Mouse (Mus musculus) layer of hippocampus, adult 2 months (tissue): ENCODE data around the gene Ucp3. TPM values are rescaled to one million over a fixed set of nuclear protein-coding genes. Genes with fewer than 3 reads are reported as not detected.

Experiments
- DNase-seq, 2 experiments: peaks; one replicate each; pipeline ENCODE4 v3.0.0; 2022; ENCODE audit warnings: low spot score in 2 of 2
- H3K27ac ChIP-seq: fragments of 200-600 bp; 2 replicates; pipeline ENCODE4 v1.8.1; 2022
- H3K4me3 ChIP-seq: fragments of 200-600 bp; 2 replicates; pipeline ENCODE4 v1.8.1; 2022; ENCODE audit warnings: mild to moderate bottlenecking
- CTCF ChIP-seq: fragments of 200-600 bp; conservative IDR thresholded peaks from 2 replicates; pipeline ENCODE4 v1.8.1; 2022; ENCODE audit warnings: antibody characterized with exemption, mild to moderate bottlenecking, moderate library complexity
- total RNA-seq, 2 experiments: library from RNA; stranded (reverse); gene quantifications; 2 replicates each; pipeline ENCODE4 v1.2.3; 2021

Ucp3 gene
- total RNA-seq, 2 experiments from 2014 or later: 3.0 to 3.6 TPM

DNA sequence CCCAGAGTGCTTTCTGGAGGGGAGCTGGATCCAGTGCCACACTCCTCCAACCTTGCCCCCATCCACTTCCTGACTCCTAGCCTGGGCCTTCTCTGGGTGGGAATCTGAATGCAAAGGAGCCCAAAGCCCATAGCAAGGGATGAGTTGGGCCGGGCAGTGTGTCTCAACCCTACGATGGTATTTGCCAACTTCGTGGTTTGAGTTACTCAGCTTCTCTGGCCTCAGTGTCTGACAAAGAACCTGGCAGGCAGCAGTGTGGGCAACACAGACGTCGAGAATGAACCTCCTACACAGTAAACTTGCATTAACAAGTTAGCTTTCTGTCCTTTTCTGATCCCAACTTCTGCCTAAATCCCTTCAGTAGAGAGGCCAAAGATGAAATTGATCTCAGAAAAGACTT lies 11.7 kb downstream of the Ucp3 start:
- no peak for TF ChIP-seq CTCF
- no peak for DNase-seq
- H3K27ac ChIP-seq: no peak overlapping the region
- no peak overlapping the region for H3K4me3 ChIP-seq

DNA sequence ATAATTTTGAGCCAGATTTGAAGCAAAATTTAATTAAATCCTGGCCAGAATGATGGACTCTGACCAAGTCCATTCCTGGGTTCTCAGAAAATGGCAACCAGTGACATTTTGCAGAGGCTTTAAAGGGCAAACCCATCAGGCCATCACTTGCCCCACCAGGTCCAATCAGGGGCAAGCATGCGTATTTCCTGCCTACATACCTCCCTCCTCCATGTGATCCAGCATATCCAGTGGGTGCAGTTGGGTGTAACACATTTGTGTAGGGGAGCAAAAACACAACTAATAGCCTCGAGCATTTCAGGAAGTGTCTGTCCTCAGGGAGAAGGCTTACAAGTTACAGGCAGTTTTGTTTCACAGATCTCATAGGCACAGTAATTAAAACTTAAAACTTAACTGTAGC lies 14.5 kb downstream of the Ucp3 start:
- DNase-seq: no peak
- TF ChIP-seq CTCF: no peak
- H3K4me3 ChIP-seq: no peak overlapping the region
- no peak overlapping the region for H3K27ac ChIP-seq

DNA sequence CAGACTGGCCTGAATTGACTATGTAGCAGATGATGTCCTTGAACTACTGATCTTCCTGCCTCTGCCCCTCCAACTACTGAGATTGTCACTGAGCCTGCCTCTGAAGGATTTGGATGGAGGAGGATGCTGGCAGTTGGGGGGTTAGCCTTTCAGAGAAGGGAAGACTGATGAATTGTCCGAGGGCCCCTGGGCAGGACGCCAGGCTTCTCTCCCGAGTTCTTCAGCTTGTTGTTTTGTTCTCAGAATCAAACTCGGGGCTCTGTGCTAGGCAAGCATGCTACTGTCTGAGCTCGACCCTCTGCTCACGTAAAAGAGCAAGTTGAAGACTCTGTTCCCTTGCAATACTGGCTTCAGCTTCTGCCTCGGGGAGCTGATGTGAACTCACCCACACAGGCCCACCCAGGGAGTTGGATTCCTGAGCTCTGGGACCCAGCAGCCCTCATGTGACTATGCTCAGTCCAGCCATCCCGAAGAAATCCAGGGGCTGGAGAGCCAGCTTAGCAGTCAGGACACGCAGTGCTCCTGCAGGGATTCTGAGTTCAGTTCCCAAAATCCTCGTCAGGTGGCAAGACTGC lies 15.8 kb downstream of the Ucp3 start:
- Histone ChIP-seq H3K27ac (no peak overlapping the region), H3K4me3 (no peak overlapping the region)
- TF ChIP-seq CTCF: no peak
- no peak for DNase-seq

DNA sequence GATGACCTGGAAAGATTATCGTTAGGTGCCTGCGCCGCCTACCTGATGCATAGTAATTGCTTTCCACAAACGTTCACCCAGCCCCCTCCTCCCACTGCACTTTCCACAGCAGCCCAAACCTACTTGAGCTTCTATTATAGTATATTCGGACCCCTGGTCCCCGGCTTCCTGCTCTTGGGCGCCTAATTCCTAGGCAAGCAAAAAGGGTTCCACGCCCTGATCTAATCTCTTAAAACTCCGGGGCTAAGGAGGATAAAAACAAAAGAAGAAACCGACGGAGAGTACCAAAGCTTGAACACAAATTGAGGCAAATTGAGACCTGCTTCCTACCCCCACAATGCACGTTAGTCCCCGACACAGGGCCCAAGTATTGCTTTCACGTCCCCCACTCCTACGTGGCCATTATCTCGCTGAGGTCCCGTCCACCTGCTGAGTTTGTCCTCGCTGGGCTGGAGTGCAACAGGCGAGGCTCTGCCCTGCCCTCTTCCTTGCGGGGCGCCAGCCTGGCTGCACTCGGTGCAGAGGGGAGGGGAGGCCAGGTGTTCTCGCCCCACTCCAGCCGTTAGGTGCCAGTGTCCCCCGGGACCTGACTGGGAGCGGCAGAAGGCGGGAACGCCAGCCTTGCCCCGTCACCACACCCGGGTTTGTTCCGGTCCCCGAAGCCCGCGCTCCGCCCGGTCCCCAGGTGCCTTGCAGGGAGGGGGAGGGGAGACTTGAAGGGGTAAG lies 19.8 kb downstream of the Ucp3 start:
- peak overlapping the region; percentile 51 for H3K4me3 ChIP-seq
- H3K27ac ChIP-seq: peak overlapping the region; percentile 79
- TF ChIP-seq CTCF: no peak
- no peak for DNase-seq

DNA sequence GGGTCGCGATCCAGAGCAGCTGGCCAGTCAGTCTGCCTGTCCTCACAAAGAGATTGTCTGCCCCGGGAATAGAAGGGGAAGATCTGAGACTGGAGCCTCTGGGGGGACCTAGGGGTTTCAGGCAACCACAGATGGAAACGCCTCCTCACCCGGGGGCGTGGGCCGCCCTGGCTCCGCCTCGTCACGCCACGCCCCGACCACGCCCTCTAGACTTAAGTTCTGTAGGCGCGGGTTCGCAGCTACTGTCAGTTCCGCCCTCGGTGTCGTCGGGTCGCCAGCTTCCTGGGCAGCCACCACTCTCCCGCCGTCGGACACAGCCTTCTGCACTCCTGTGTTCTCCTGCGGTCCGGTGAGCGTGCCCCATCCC lies 20.3 kb downstream of the Ucp3 start, which contains the start of gene Ucp2:
TSS of gene Ucp2 (plus strand) at position 221 of the 367 bp plus-strand sequence.
- DNase-seq: peak; percentile 40 to 57
- H3K4me3 ChIP-seq: peak within 1 kb of the TSS; percentile 51
- no peak for TF ChIP-seq CTCF
- H3K27ac ChIP-seq: peak within 1 kb of the TSS; percentile 79

DNA sequence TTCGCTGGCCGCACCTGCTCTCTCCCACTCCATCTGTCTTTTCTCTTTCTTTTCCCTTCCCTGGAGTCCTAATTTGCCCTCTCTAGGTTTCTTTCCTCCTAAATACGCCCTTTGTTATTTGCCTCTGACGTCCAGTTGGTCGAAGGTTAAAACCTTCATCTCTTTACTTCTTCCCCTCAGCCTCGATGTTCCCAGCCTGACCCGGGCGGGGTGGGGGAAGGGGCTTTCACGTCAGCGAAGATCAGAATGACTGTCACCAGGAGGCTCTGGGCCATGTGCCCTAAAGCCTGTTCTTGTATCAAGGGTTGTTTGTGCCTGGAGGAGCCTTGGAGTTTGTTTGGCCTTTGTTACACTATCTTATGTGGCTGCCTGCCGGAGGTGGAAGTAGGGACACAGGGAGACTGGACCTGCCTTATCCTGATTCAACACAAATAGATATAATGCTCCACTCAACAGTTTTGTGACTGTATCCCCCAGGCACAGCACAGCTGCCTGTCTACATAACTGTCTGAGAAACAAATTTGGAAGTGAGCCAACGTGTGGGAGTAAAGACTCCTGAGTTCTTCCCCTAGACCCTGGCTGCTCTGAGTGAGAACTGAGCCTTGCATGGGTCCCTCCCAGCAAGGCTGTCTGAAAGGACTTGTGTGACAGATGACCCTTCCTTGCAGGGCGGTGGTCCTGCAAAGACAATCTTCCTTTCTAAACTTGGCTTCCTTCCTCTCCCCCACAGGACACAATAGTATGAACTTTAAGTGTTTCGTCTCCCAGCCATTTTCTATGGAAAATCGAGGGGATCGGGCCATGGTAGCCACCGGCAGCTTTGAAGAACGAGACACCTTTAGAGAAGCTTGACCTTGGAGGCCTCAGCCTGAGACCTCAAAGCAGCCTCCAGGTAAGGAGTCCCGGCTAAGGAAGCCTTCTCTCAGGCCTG lies 21.0 kb downstream of the Ucp3 start:
- DNase-seq: no peak
- Histone ChIP-seq H3K27ac (peak overlapping the region; percentile 79), H3K4me3 (peak overlapping the region; percentile 51)
- TF ChIP-seq CTCF: no peak

DNA sequence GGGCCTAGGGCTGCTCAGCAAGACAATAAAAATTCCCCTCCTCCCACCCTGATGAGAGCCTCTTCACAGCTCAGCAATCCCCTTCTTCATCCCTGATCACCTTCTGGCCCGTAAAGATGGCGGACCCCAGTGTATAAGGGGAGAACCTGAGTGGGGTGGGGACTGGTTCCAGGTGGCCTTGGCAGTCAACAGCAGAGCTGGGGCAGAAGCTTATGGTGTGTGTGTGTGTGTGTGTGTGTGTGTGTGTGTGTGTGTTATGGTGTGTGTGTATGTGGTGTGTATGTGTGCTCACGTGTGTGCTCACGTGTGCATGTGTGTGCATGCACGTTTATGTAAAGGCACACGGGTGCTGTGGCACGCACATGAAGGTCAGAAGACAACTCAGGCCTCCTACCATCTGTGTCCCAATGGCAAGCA lies 21.6 kb downstream of the Ucp3 start:
- no peak for TF ChIP-seq CTCF
- peak overlapping the region; percentile 90; the same call in 1 of the 2 replicates for H3K27ac ChIP-seq

DNA sequence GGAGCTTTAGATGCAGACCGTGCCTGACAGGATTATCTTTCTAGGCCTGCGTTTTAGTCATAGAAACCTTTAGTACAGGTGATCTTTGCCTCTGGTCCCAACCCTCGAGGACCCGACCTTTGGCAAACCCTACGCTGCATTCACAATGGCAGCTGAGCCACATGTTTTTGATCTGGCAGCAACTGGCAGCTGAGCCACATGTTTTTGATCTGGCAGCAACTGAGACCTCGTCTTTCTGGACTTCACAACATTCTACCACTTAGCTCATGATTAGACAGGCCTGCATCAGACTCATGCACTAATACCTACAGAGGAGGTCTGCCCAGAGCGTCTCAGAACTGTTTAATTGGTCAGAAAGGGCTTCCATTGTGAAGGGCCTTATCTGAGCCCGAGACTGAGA lies 22.3 kb downstream of the Ucp3 start:
- Histone ChIP-seq H3K4me3 (peak overlapping the region; percentile 19), H3K27ac (peak overlapping the region; percentile 90)
- TF ChIP-seq CTCF: no peak
- DNase-seq: no peak

More for the DNA sequence above, 21.6 kb downstream of the Ucp3 start:
- no peak for DNase-seq
- peak overlapping the region; percentile 51 for H3K4me3 ChIP-seq

DNA sequence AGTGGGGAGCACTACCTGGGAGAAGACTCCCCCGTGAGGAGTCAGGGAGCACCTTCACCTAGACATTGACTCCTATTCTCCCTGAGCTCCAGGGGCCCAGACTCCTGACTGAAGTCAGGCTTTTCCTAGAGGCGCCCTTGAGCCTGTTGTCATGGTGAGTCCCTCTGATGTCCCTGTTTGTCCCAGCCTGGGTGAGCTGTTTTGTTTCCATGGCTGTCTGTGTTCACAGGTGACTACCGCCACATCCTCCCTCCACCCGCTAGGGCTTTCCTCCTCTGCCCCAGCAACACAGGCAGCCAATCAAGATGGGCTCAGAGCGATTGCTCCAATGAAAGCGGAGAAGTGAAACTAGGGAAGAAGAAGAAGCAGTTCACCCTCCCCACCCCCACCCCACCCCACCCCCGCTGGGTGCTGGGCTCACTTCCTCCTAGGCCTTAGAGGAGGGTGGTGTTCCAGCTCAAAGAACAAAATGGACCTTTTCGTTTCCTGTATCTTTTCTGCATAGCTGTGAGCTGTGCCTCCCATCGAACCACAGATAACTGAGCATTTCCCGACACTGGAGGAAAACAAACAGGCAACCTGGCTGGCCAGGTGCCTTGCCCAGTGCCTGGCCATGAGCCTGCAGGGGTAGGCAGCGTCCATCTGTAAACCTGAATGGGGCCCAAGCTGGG lies 22.9 kb downstream of the Ucp3 start:
- TF ChIP-seq CTCF: no peak; the same call in none of the 2 replicates
- H3K4me3 ChIP-seq: peak overlapping the region; percentile 26
- peak; percentile 54 to 82 for DNase-seq
- H3K27ac ChIP-seq: peak overlapping the region; percentile 90

DNA sequence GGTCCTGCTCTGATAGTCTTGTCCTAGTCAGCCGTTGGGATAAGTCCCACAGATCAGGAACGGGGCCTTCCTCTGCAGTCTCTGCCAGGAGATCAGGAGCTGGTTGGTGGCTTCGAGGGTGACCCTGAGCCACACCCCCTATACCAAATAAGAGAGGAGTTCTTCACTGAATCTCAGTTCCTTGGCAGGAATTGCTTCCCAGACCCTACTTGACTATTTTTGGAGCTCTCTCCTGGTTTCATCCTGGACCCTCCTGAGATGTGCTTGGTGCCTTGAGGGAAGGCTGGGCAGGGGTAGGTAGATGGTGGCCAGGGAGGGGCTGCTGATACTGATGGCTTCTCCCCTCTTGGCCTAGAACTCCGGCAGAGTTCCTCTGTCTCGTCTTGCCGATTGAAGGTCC lies 23.6 kb downstream of the Ucp3 start:
- H3K4me3 ChIP-seq: no peak overlapping the region; the same call in 1 of the 2 replicates
- DNase-seq: no peak
- no peak for TF ChIP-seq CTCF
- peak overlapping the region; percentile 90 for H3K27ac ChIP-seq

DNA sequence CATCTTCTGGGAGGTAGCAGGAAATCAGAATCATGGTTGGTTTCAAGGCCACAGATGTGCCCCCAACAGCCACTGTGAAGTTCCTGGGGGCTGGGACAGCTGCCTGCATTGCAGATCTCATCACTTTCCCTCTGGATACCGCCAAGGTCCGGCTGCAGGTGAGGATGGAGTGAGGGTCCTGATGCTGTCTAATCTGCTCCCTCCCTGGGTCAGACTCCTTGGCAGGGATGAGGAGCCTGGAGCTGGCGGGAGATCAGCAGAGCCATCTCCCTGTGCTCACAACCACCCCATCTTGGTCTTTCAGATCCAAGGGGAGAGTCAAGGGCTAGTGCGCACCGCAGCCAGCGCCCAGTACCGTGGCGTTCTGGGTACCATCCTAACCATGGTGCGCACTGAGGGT lies 24.0 kb downstream of the Ucp3 start:
- Histone ChIP-seq H3K27ac (peak overlapping the region; percentile 90; the same call in 1 of the 2 replicates), H3K4me3 (no peak overlapping the region)
- no peak for TF ChIP-seq CTCF
- no peak for DNase-seq

DNA sequence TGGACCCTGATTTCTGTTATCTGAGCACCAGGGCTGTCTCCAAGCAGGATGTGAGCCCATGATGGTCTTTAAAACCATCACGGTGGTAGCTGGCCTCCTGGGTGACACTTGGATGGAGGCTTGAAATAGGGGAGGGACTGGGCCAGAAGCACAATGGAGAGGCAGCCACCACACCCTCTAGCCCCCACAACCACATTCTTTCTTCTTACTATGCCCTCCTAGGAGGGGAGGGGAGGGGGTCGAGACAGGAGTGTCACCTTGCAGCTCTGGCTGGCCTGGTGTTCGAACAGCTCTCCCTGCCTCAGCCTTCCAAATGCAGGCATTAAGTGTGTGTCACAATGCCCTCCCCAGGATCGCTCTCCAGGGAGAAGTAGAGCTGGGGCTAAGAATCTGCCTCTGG lies 24.6 kb downstream of the Ucp3 start:
- Histone ChIP-seq H3K4me3 (no peak overlapping the region), H3K27ac (no peak overlapping the region)
- no peak for DNase-seq
- no peak for TF ChIP-seq CTCF

DNA sequence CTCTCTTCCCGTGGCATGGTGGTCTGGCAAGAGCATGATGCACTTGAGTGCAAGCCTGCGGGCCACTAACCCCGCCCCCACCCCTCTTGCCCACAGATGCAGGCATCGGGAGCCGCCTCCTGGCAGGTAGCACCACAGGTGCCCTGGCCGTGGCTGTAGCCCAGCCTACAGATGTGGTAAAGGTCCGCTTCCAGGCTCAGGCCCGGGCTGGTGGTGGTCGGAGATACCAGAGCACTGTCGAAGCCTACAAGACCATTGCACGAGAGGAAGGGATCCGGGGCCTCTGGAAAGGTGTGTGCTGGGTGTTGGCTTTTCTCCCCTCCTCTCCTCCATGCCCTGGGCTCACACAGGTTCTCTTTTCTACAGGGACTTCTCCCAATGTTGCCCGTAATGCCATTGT lies 25.2 kb downstream of the Ucp3 start:
- no peak for DNase-seq
- no peak overlapping the region for H3K27ac ChIP-seq
- no peak overlapping the region for H3K4me3 ChIP-seq
- TF ChIP-seq CTCF: no peak
